Mouse (Mus musculus): ENCODE data around the gene Asap3.

Asap3 gene

DNA sequence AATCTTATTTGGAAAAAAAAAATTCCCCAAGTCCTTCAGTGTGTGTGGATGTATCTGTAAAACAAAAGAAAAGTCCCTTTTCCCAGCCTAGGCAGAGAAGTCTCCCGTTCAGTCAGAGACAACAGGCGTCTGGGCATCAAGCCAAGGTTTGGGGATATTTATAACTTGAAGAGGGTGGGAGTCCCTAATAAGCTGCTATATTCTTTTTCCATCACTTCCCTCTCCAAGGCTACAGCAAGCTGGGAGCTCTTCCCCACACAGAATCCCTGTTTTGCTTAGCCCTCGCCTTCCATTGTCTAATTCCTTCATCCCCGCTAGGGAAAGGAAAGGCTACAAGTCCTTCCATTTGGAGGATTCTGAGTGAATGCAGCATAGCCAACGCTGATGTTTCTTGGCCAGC is 78.3 kb downstream of the Asap3 start, which contains the start of gene Zfp46:
Gene Zfp46, plus strand, starts transcription at position 229 of the 400 bp plus-strand sequence.
- in situ Hi-C loops (cut with MboI; ENCODE audit: unreplicated experiment in 2 of 2) = no loop called here

DNA sequence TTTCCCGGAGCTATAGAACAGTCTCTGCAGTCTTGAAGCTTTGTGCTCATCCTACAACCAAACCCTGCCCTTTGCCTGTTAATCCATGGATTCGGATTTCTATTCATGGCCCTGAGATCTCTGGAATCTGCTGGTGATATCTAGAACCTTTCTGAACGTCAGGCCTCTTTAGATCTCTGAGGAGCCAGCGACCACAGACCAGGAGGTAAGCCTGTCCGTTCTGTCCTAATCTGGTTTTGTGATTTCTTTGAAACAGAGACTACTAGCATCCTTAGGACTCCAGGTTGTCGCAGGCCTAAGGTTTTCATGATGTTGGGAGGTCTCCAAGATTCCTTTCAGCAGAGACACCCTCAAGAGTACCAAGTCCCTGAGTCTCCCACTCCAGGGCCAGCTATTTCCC is 78.7 kb downstream of the Asap3 start:
- in situ Hi-C loops (cut with MboI; ENCODE audit: unreplicated experiment in 2 of 2) = no loop called here

DNA sequence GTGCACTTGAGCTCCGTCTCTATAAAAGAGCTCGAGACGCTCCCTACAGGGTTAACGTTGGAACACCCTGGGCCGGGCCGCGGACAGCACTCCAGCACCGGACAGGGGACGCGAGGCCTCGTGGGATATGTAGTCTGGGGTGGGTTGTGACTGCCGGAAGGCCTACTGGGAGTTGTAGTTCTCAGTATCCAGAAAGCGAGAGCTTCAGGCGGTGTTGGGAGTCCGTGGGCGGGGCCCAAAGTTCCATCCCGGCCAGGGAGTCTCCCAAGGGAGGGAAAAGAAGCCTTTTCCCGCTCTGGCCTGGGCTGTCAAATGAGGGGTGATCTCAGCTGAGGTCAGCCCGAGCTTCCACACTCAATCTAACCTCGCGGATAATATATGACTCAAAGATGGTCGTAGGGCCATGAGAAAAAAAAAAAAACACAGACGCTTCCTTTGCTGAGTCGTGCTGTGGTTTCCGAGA is 79.2 kb downstream of the Asap3 start:
- in situ Hi-C loops (cut with MboI; ENCODE audit: unreplicated experiment in 2 of 2) = no loop called here

DNA sequence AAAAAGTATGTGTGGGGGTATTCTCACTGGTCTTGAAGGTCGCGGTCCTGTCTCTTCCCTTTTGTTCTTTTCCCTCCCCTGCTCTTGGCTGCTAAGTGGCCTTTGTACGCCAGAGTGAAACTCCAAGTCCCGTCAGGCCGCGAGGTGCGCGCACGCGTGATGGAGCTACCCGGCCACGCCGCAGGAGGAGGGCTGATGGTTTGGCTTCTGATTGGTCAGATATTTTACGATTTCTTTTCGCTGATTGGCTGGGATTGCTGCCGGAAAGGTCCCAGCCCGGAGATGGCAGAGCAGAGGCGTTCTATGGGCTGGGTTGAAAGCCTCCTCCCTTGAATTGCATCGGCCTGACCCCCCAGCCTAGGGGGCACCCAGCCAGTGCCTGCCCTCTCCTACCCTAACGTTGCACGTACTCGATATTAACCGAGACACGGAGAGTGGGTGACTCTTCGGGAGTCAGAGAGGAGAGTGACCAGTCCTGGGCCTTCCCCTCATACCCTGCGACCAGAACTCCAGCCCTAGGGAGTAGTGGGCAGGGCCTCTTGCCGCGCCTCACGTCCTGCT is 79.7 kb downstream of the Asap3 start:
- in situ Hi-C loops (cut with MboI; ENCODE audit: unreplicated experiment in 2 of 2) = no loop called here

DNA sequence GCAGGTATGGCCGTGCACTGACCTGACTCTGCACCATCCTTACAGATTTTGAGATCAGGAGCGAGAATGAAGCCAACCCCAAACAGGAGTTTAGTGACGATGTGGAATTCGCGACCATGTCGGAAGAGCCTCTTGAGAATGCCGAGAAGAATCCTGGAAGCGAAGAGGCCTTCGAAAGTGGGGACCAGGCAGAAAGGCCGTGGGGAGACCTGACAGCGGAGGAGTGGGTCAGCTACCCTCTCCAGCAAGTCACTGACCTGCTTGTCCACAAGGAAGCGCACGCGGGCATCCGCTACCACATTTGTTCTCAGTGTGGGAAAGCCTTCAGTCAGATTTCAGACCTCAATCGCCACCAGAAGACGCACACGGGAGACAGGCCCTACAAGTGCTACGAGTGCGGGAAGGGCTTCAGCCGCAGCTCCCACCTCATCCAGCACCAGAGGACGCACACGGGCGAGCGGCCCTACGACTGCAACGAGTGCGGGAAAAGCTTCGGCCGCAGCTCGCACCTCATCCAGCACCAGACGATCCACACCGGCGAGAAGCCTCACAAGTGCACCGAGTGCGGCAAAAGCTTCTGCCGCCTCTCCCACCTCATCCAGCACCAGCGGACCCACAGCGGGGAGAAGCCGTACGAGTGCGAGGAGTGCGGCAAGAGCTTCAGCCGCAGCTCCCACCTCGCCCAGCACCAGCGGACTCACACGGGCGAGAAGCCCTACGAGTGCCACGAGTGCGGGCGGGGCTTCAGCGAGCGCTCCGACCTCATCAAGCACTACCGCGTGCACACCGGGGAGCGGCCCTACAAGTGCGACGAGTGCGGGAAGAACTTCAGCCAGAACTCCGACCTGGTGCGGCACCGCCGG is 84.0 kb downstream of the Asap3 start:
- in situ Hi-C loops (cut with MboI; ENCODE audit: unreplicated experiment in 2 of 2) = loop anchor here in 1 of 2 experiments (5.0 kb wide), 1 partner anchor 33 kb away; no protein-coding TSS in a partner anchor

DNA sequence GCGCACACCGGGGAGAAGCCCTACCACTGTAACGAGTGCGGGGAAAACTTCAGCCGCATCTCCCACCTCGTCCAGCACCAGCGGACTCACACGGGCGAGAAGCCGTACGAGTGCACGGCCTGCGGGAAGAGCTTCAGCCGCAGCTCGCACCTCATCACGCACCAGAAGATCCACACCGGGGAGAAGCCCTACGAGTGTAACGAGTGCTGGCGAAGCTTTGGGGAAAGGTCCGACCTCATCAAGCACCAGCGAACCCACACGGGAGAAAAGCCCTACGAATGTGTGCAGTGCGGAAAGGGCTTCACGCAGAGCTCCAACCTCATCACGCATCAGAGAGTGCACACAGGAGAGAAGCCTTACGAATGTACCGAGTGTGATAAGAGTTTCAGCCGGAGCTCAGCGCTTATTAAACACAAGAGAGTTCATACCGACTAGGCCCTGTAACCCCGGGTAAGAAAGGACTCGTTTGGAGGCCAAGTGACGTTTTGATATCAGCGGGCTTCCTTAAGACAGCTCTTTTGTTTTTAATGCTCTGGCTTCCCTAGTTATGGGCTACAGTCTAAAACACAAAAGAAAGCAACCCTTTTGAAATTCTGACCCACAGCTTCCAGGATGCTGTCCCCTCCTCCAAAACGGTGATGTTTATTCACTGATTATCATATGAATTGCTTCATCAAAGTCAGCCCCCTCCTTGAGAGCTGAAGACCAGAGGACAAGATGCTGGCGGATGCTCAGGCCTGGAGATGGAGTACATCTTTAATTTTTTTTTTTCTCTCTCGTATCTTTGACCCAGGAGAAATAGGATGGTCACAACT is 84.8 kb downstream of the Asap3 start:
- in situ Hi-C loops (cut with MboI; ENCODE audit: unreplicated experiment in 2 of 2) = loop anchor here in 1 of 2 experiments (5.0 kb wide), 1 partner anchor 34 kb away; no protein-coding TSS in a partner anchor

DNA sequence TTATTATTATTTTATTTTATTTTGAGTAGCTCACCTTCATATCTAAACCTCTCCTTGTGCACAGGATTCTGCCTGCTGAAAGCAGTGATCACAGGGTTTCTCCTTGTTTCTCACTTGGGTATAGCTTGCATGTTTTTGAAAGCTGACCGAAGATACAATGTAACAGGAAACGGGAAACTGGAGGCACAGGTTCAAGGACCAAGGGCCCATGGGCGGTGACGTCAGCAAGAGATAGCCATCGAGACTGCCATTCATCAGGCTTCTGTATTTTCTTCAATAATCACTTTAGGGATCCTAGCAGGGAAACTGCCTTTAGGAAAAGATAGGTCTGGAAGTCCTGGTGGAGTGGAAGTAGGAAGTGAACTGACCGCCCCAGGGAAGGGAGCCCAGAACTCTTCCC is 85.5 kb downstream of the Asap3 start:
- in situ Hi-C loops (cut with MboI; ENCODE audit: unreplicated experiment in 2 of 2) = loop anchor here in 1 of 2 experiments (5.0 kb wide), 1 partner anchor 34 kb away; no protein-coding TSS in a partner anchor

Measured in v-Abl transformed pro-B cells (cell line).